Mouse (Mus musculus) neural tube, embryonic 13.5 days (tissue): ENCODE measurements at regions not wholly inside any gene's neighbourhood (a gene's known extent, or its start where the extent isn't known, plus 50 kb on each side); places are given as distances from the start of the nearest gene placed in this dataset.

Experiments
- ATAC-seq: fragments of 200-750 bp; cut with Nextera tagmentation; 2 replicates; pipeline ENCODE4 v1.8.0; 2017; ENCODE audit warnings: low read depth, mild to moderate bottlenecking, moderate TSS enrichment, moderate library complexity
- H3K27ac ChIP-seq: fragments of 300-500 bp; sonication (generic); replicated peaks from 2 replicates; pipeline ENCODE4 v1.5.1; 2015; ENCODE audit warnings: moderate library complexity, mild to moderate bottlenecking, inconsistent platforms
- H3K27me3 ChIP-seq: fragments of 300-500 bp; sonication (generic); 2 replicates; pipeline ENCODE4 v1.6.1; 2015; ENCODE audit warnings: mild to moderate bottlenecking, inconsistent platforms
- H3K36me3 ChIP-seq: fragments of 300-500 bp; sonication (generic); 2 replicates; pipeline ENCODE4 v1.6.1; 2015; ENCODE audit warnings: mild to moderate bottlenecking, inconsistent platforms
- H3K4me1 ChIP-seq: fragments of 300-500 bp; sonication (generic); replicated peaks from 2 replicates; pipeline ENCODE4 v1.6.1; 2015; ENCODE audit warnings: inconsistent platforms
- H3K4me2 ChIP-seq: fragments of 300-500 bp; sonication (generic); 2 replicates; pipeline ENCODE4 v1.6.1; 2015; ENCODE audit warnings: inconsistent platforms, mild to moderate bottlenecking, moderate library complexity
- H3K4me3 ChIP-seq: fragments of 300-500 bp; sonication (generic); 2 replicates; pipeline ENCODE4 v1.5.1; 2015; ENCODE audit warnings: mild to moderate bottlenecking, inconsistent platforms
- H3K9ac ChIP-seq: fragments of 300-500 bp; sonication (generic); 2 replicates; pipeline ENCODE4 v1.6.1; 2015; ENCODE audit warnings: moderate library complexity, mild to moderate bottlenecking, inconsistent platforms
- H3K9me3 ChIP-seq: fragments of 300-500 bp; sonication (generic); 2 replicates; pipeline ENCODE4 v1.6.1; 2016; ENCODE audit warnings: inconsistent platforms
- WGBS: fragments of 180-500 bp; shearing (Covaris S2); methylation state at CpG from one replicate; pipeline ENCODE4 v1.1.7; 2015; 5-methylcytosine and 5-hydroxymethylcytosine counted together

GRCm38 (mm10) chr1:16007809-16008208 is 85.3 kb downstream of the 4930444P10Rik start:
- H3K9ac ChIP-seq, result no peak overlapping the region
- no peak overlapping the region for H3K27ac ChIP-seq
- no peak overlapping the region for H3K4me2 ChIP-seq
- no peaks in the 10 kb centered on the region for H3K27me3 ChIP-seq
- 89% methylated on average over 3 of the region's 3 CpGs for WGBS
- H3K4me3 ChIP-seq, result no peak overlapping the region
- H3K9me3 ChIP-seq, result no peaks in the 10 kb centered on the region
- no peaks in the 10 kb centered on the region for H3K4me1 ChIP-seq
- H3K36me3 ChIP-seq, result no peaks in the 10 kb centered on the region
- ATAC-seq, result no peak

- H3K27me3 ChIP-seq, result no peaks in the 10 kb centered on the region
- no peaks in the 10 kb centered on the region for H3K36me3 ChIP-seq
- ATAC-seq, result no peak
Measured at GRCm38 (mm10) chr1:16006888-16007287, 86.2 kb downstream of the 4930444P10Rik start.

GRCm38 (mm10) chr1:15997135-15997534 is 96.0 kb downstream of the 4930444P10Rik start:
- Histone ChIP-seq H3K27me3 (no peaks in the 10 kb centered on the region), H3K4me1 (0 out of 2 replicates have a peak, but pooled peaks cover 4% of the 10 kb centered on the region), H3K9me3 (no peaks in the 10 kb centered on the region; the same call in 1 of the 2 replicates), H3K36me3 (no peaks in the 10 kb centered on the region), H3K27ac (no peak overlapping the region), H3K4me2 (no peak overlapping the region), H3K9ac (no peak overlapping the region), H3K4me3 (no peak overlapping the region)
- 79% methylated on average over 5 of the region's 5 CpGs for WGBS
- ATAC-seq, result no peak

More at GRCm38 (mm10) chr1:16006888-16007287, 86.2 kb downstream of the 4930444P10Rik start:
- H3K4me1 ChIP-seq, result no peaks in the 10 kb centered on the region
- H3K9ac ChIP-seq, result no peak overlapping the region
- no peak overlapping the region for H3K27ac ChIP-seq
- H3K4me3 ChIP-seq, result no peak overlapping the region
- no peaks in the 10 kb centered on the region for H3K9me3 ChIP-seq
- H3K4me2 ChIP-seq, result no peak overlapping the region
- 82% methylated on average over 2 of the region's 2 CpGs for WGBS

- Histone ChIP-seq H3K27ac (no peak overlapping the region), H3K27me3 (no peaks in the 10 kb centered on the region), H3K9ac (no peak overlapping the region), H3K4me3 (no peak overlapping the region), H3K4me1 (0 out of 2 replicates have a peak, but pooled peaks cover 4% of the 10 kb centered on the region), H3K9me3 (no peaks in the 10 kb centered on the region; the same call in 1 of the 2 replicates), H3K4me2 (no peak overlapping the region), H3K36me3 (no peaks in the 10 kb centered on the region)
- no peak for ATAC-seq
- WGBS, result 83% methylated on average over 2 of the region's 2 CpGs
Measured at GRCm38 (mm10) chr1:15996341-15996740, 96.8 kb downstream of the 4930444P10Rik start.

- Histone ChIP-seq H3K9ac (no peak overlapping the region), H3K4me2 (no peak overlapping the region), H3K27ac (0 out of 2 replicates have a peak overlapping the region, but pooled peaks have one; percentile 1), H3K27me3 (no peaks in the 10 kb centered on the region), H3K36me3 (no peaks in the 10 kb centered on the region), H3K9me3 (no peaks in the 10 kb centered on the region), H3K4me3 (no peak overlapping the region), H3K4me1 (0 out of 2 replicates have a peak, but pooled peaks cover 4% of the 10 kb centered on the region)
- 45% methylated on average over 4 of the region's 4 CpGs for WGBS
- peak; percentile 88 for ATAC-seq
Measured at GRCm38 (mm10) chr1:15993561-15994410, 99.3 kb downstream of the 4930444P10Rik start.

GRCm38 (mm10) chr1:15990982-15991381 is 102.1 kb downstream of the 4930444P10Rik start:
- no peaks in the 10 kb centered on the region for H3K27me3 ChIP-seq
- H3K36me3 ChIP-seq, result no peaks in the 10 kb centered on the region
- H3K9ac ChIP-seq, result no peak overlapping the region
- H3K4me2 ChIP-seq, result no peak overlapping the region
- H3K9me3 ChIP-seq, result no peaks in the 10 kb centered on the region
- no peak overlapping the region for H3K27ac ChIP-seq
- ATAC-seq, result no peak
- WGBS, result 64% methylated on average over 2 of the region's 2 CpGs
- H3K4me3 ChIP-seq, result no peak overlapping the region
- H3K4me1 ChIP-seq, result 0 out of 2 replicates have a peak, but pooled peaks cover 4% of the 10 kb centered on the region

- Histone ChIP-seq H3K4me2 (no peak overlapping the region), H3K9me3 (no peaks in the 10 kb centered on the region), H3K4me1 (no peaks in the 10 kb centered on the region), H3K9ac (no peak overlapping the region), H3K27ac (no peak overlapping the region), H3K36me3 (no peaks in the 10 kb centered on the region), H3K27me3 (no peaks in the 10 kb centered on the region), H3K4me3 (no peak overlapping the region)
- ATAC-seq, result no peak
- WGBS, result 83% methylated on average over 3 of the region's 3 CpGs
Measured at GRCm38 (mm10) chr1:15985579-15985978, 107.5 kb downstream of the 4930444P10Rik start.

GRCm38 (mm10) chr1:15979333-15979732 is 113.8 kb downstream of the 4930444P10Rik start:
- Histone ChIP-seq H3K27me3 (no peaks in the 10 kb centered on the region), H3K4me2 (no peak overlapping the region), H3K4me3 (no peak overlapping the region), H3K9ac (no peak overlapping the region), H3K4me1 (no peaks in the 10 kb centered on the region), H3K27ac (no peak overlapping the region), H3K36me3 (no peaks in the 10 kb centered on the region), H3K9me3 (no peaks in the 10 kb centered on the region)
- ATAC-seq, result peak; percentile 77

GRCm38 (mm10) chr1:15959578-15959977 is 133.5 kb downstream of the 4930444P10Rik start:
- ATAC-seq, result no peak
- H3K9me3 ChIP-seq, result no peaks in the 10 kb centered on the region
- no peak overlapping the region for H3K9ac ChIP-seq
- H3K27ac ChIP-seq, result no peak overlapping the region
- no peak overlapping the region for H3K4me3 ChIP-seq
- H3K4me1 ChIP-seq, result no peaks in the 10 kb centered on the region
- no peaks in the 10 kb centered on the region for H3K36me3 ChIP-seq
- 83% methylated on average over 2 of the region's 2 CpGs for WGBS
- H3K4me2 ChIP-seq, result no peak overlapping the region
- no peaks in the 10 kb centered on the region for H3K27me3 ChIP-seq

- Histone ChIP-seq H3K4me2 (no peak overlapping the region), H3K27ac (no peak overlapping the region), H3K36me3 (no peaks in the 10 kb centered on the region), H3K9ac (no peak overlapping the region), H3K27me3 (no peaks in the 10 kb centered on the region), H3K4me1 (no peaks in the 10 kb centered on the region), H3K9me3 (no peaks in the 10 kb centered on the region), H3K4me3 (no peak overlapping the region)
- WGBS, result 80% methylated on average over 1 of the region's 1 CpGs
- no peak for ATAC-seq
Measured at GRCm38 (mm10) chr1:15958661-15959060, 134.5 kb downstream of the 4930444P10Rik start.

- Histone ChIP-seq H3K4me2 (no peak overlapping the region), H3K4me1 (no peaks in the 10 kb centered on the region), H3K36me3 (no peaks in the 10 kb centered on the region), H3K27me3 (no peaks in the 10 kb centered on the region), H3K9me3 (no peaks in the 10 kb centered on the region), H3K9ac (no peak overlapping the region), H3K27ac (no peak overlapping the region), H3K4me3 (no peak overlapping the region)
- no peak for ATAC-seq
- 67% methylated on average over 4 of the region's 4 CpGs for WGBS
Measured at GRCm38 (mm10) chr1:15943662-15944061, 149.5 kb downstream of the 4930444P10Rik start.

GRCm38 (mm10) chr1:15943041-15943440 is 150.1 kb downstream of the 4930444P10Rik start:
- Histone ChIP-seq H3K36me3 (no peaks in the 10 kb centered on the region), H3K4me1 (no peaks in the 10 kb centered on the region), H3K9ac (no peak overlapping the region), H3K4me2 (no peak overlapping the region), H3K4me3 (no peak overlapping the region), H3K27ac (no peak overlapping the region), H3K27me3 (no peaks in the 10 kb centered on the region), H3K9me3 (no peaks in the 10 kb centered on the region)
- no peak for ATAC-seq
- WGBS, result 44% methylated on average over 1 of the region's 1 CpGs
